Mouse (Mus musculus): ENCODE results near the gene Sipa1l3.

Gene Sipa1l3

DNA sequence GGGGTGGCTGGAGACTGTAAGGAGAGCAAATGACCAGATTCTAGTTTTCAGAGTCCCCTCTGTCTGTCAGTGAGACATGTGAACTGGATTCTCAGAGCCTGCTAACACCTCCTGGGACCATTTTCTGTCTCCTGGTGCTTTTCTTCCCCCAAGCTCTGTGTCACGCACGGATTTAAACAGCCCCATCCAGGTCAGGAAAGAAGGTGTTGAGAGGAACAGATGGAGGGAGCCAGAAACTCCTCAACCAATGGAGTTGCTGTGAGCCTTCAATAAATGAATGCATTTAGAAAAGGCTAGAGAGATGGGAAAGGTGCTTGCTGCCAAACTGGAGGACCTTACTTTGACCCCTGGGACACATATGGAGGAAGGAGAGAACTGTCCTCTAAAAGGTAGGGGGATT, 180.7 kb downstream of the Sipa1l3 start:
- in situ Hi-C loops (cut with MboI, MseI), result no loop called here

DNA sequence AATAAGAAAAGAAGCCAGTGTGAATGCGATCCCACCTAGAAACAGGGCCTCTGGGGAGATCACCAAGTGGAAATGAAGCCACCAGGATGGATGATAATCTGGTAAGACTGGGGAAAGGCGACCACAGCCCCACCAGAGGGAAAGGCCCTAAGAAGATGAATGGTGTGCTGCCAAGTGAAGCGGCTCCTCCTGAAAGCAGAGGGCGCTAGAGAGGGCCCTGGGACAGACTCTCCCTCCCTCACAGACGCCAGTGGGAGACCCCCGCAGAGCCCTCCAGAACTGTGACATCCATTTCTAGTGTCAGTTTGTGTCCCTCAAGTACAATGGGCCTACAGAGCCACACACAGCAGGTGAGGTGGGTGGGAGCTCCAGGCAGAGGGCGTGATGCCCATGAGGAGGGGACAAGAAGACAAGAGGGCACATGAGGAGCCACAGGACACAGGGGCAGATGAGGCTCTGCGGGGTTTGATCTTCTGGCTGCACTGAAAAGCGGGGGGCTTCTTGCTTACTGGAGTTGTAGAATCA, 181.6 kb downstream of the Sipa1l3 start:
- in situ Hi-C loops (cut with MboI, MseI), result no loop called here

DNA sequence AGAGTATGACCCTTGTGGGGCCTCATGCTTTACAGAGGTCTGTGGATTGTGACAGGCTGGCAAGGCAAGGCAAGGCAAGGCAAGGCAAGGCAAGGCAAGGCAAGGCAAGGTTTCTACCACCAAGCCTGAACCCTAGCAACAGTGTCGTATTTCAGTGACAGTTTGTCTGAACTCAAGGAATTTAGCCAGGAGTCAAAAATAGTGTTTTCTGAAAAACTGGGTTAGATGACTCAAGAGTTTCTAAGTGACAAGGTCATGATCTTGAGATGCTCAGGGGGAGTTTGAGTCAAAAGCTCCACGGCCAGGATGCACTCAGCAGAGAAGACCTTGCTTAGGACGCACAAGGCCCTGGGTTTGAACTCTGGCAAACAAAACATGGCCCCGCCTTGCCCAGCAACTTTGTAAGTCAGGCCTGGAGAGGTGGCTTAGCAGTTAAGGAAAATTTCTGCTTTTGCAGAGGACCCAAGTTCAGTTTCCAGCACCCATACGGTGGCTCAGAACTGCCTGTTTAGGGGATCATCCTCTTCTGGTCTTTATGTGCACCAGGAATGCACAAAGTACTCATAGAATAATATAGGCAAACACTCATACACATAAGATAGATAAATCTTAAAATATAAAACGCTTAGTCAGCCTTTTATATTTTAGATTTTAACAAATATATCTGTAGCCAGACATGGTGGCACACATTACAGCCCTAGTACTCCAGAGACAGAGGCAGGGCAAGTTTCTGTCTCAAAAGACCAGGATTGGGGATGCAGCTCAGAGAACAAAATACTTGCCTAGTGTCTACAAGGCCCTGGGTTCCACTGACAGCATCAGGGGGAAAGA, 182.4 kb downstream of the Sipa1l3 start:
- in situ Hi-C loops (cut with MboI, MseI), result no loop called here

DNA sequence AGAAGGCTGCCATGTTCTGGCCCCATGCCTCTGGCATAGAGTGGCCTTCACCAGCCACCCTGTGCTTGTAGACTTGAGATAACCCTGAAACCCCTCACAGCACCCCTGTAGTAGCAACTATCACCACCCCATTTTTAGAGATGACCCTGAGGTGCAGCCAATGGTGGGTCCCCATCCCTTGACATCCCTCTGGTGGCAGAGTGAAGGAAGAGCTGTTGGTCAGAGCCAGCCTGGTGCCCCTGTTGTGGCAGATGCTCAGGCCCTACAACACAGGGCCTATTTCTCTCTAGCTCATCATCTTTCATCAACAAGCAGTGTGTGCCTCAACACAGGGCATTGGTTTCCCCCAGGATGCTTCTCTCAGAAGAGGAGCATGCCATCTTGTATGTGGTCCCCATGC, 183.2 kb downstream of the Sipa1l3 start:
- in situ Hi-C loops (cut with MboI, MseI), result no loop called here

DNA sequence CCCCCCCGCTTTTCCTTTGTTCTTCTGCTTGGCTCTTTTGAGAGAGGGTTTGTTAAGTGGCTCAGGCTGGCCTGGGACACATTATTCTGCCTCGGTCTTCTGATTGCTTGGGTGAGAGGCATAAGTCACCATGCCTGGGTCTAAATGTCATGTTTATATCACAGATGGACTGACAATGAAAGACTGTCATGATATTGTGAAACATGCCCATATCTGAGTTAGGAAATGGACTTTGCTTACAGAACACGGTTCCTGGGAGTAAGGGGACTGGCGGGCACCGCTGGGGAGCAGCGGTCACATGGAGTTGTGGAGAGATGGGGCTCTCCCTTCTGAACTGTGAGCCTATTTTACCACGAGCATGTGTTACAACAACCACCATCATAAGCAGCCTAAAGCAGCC, 184.3 kb downstream of the Sipa1l3 start:
- in situ Hi-C loops (cut with MboI, MseI), result no loop called here

- in situ Hi-C loops (cut with MboI, MseI), result no loop called here
Measured at GRCm38 (mm10) chr7:29328984-29329383, 189.5 kb downstream of the Sipa1l3 start.

- in situ Hi-C loops (cut with MboI, MseI), result no loop called here
Measured at GRCm38 (mm10) chr7:29327087-29327486, 191.4 kb downstream of the Sipa1l3 start.

DNA sequence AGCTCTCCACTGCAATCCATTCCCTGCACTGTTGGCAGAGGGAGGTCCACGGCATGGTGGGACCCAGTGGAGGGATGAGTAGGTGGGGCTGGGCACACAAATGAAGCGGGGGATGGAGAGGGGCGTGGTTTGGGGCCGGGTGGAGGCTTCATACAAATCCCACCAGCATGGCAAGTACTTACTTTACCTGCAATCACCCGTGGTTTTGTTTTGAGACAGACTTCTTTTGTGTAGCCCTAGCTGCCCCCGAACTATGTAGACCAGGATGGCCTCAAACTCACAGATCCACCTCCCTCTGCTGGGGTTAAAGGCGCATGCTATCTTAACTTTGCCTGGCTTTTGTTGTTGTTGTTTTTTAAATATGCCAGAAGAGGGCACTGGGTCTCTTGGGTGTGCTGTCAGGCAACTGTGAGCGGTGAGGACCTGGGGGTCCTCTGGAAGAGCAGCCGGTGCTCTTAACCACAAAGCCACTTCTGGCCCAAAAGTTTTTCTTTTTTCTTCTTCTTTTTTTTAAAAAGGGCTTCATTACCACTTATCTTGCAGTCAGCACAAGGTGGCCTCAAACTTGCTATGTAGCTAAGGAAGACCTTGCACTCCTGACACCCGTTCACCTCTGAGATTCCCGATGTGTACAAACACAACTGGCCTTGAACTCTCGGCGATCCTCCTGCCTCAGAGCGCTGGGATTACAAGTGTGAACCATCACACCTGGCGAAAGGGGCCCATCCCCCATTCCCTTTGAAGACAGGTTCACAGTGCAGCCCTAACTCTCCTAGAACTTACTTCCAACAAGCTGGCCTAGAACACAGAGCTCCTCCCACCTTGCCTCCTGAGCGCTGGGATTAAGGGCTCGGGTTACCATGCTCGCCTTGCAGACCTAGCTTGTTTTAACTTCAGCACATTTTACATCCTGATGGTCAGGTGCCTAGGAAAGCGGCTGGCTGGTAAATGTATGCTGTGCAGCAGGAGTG, 198.8 kb downstream of the Sipa1l3 start:
- in situ Hi-C loops (cut with MboI, MseI), result no loop called here

DNA sequence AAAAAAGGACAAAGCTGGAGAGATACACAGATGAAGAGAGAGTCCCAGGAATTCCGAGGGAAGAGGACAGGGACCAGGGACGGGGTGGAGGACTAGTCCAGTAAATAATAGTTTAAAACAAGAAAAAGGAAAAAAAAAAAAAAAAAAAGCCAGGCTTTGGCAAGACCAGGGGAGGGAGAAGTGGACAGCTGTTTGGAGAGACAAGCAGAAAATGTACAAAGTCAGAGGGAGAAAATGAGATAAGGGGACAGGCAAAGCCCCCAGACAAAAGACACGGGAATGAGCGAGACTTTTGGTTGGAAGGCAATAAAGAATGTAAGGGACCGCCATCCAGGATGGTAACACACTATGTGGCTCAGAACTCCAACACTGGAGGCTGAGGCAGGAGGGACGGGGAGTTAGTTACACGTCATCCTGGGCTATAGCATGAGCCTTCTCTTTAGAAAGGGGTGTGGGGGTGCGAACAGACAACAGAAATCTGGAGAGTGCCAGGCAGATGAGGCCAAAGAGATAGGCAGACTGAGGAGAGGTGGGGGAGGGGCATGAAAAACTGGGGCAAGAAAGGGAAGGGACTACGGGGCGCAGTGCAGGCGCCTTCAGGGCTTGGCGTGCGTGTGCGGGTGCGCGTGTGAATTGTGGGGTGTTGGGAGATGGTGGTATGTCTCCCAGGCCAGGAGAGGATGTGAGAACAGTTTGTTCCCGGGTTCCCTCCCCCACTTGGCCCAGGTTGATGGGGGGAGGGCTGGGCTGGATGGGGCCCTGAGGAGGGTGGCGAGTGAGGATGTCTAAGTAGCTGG, 200.1 kb downstream of the Sipa1l3 start:
- in situ Hi-C loops (cut with MboI, MseI), result no loop called here

DNA sequence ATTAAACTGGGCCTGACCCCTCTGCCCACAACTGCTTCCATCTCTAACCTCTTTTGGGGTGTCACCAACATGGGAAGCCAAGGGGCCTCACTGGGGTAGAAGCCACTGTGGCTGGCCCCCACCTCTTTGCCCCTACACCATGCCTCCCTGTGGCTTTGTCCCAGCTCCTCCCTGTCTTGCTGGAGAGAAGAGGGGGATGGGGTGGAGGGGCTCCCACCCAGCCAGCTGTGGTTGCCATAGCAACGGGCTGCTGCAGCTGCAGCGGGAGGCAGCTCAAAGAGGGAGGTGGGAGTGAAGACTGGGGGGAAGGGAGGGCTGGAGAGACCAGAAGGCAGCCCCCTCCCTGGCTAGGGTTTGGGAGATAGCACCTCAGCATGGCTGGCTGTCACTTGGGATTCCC, 200.9 kb downstream of the Sipa1l3 start:
- in situ Hi-C loops (cut with MboI, MseI), result no loop called here

GRCm38 (mm10) chr7:29316976-29317375, 201.5 kb downstream of the Sipa1l3 start:
- in situ Hi-C loops (cut with MboI, MseI), result no loop called here

- in situ Hi-C loops (cut with MboI, MseI), result no loop called here
Measured at GRCm38 (mm10) chr7:29316137-29316734, 202.2 kb downstream of the Sipa1l3 start.

GRCm38 (mm10) chr7:29314844-29315628, 203.4 kb downstream of the Sipa1l3 start:
- in situ Hi-C loops (cut with MboI, MseI), result no loop called here

GRCm38 (mm10) chr7:29313572-29314261, 204.7 kb downstream of the Sipa1l3 start:
- in situ Hi-C loops (cut with MboI, MseI), result no loop called here

GRCm38 (mm10) chr7:29313051-29313450, 205.4 kb downstream of the Sipa1l3 start:
- in situ Hi-C loops (cut with MboI, MseI), result no loop called here

- in situ Hi-C loops (cut with MboI, MseI), result no loop called here
Measured at GRCm38 (mm10) chr7:29309749-29310148, 208.7 kb downstream of the Sipa1l3 start.

DNA sequence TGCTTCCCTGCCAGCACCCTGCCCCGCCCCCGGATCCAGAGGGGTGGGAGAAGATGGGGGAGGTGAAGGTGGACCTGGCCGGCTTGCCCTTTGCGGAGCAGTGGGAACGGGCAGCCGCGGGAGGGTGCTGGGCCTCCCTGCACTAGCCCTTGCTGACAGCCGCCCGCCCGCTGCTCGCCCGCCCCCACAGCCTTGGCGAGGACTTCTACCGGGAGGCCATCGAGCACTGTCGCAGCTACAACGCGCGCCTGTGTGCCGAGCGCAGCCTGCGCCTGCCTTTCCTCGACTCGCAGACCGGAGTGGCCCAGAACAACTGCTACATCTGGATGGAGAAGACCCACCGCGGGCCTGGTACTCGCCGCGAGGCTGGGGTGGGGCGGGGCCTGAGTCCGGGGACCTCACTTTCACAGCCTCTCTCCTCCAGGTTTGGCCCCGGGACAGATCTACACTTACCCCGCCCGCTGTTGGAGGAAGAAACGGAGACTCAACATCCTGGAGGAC, 209.2 kb downstream of the Sipa1l3 start:
- in situ Hi-C loops (cut with MboI, MseI), result no loop called here

DNA sequence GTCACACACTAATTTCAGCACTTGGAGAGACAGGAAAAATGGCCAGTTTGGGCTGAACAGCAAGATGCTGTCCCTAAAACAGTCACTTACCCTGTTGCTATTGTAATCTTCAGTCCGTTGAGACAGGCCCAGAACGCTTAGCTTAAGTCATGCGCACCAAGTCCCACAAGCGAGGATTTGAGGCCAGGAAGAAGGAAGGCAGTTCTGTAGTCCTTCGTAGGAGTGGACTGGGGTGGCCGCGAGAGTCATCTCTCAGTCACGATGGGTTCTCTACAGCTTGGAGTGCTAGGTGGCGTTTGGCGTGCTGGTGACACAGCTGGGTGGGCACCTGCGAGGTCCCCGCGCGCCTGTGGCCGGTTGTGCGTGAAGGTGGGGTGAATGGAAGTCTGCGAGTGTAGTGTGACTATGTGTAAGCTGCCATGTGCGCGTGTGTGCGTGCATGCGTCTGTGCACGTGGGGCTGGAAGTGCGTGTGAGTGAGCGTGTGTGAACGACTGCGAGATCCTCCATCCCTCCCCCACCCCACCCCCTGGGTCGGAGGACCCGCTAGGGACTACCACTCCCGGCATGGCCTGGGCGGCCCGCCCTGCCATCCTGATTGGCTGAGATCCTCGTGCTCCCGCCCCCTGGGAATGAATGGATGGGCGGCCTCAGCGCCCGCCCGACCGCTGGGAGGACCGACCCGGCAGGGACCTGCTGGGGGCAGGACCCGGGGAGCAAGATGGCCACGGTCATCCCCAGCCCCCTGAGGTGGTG, 210.9 kb downstream of the Sipa1l3 start:
- in situ Hi-C loops (cut with MboI, MseI), result no loop called here

DNA sequence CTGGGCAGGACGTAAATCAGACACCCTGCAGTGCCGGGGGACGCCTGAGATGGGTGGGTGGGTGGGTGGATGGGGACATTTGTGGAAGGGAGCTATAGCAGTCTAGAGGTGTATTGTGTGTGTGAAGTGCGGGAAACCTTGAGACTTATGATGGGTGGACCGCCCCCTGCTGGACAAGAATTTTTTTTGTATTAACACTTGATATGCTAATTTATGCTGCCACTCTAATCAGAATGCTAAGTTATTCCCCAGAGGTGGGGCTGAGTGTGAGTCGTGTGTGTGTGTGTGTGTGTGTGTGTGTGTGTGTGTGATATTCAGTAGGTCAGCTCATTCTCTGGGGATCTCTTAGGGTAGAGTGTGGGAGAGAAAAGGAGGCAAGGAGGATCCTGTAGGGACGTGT, 211.8 kb downstream of the Sipa1l3 start:
- in situ Hi-C loops (cut with MboI, MseI), result no loop called here

All from T-helper 1 cell (primary cell).